In the genomic region with DNA sequence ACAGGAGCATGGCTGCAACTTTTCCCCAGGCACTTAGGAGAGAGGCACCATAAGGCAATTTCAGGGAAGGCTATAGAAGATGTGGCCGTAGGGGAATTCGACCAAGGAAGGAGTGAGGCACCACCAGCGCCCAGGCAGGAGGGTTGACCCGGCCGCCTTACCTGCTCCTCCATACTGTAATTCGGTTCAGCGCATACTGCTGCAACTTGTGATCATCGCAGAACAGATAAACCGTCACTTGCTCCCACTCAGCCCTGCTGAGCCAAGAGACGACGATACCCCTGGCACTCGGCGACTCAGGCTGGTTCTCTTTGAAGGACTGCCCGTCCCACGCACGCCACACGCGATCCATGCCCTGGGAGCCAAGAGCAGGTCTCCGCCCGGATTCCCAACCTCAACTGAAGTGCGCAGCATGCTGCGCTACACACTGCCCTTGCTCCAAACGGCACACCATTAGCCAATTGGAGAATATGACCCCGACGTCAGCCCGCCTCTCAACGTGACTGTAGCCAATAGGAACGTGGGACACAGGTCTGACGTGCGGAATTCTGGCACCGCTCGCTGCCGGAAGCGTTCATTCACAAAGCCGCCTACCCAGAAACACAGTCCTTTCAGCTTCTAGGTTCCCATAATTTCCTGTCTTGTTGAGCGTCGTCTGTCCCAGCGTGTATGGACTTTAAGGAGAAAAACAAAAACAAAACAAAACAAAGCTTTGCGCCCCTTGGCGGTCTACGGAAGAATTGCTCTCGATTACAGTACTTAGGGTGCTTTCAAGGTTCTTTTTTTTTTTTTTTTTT, we compare ENCODE assay signal across 1 mouse cellular context.
TF ChIP-seq lines count a peak whose summit lies in the region.

A gene (minus strand): TSS at position 466 of the 797 bp plus-strand sequence.

TF ChIP-seq in myocyte, 11 proteins besides CTCF, POLR2A, EP300 and RAD21 (continued from another document):
- TF ChIP-seq MAX (IDR thresholded peaks at IDR 0.05; ENCODE audit: low read depth), result no peak
- TF ChIP-seq REST (IDR thresholded peaks at IDR 0.05; ENCODE audit: insufficient read depth, insufficient read length), result peak; percentile 15
- no peak for TF ChIP-seq TCF3 (IDR thresholded peaks at IDR 0.05; ENCODE audit: insufficient read length, low read depth)
TF ChIP-seq in myocyte: peak in this region for 3.
